Mouse (Mus musculus) heart, postnatal 14 days (tissue): ENCODE measurements around the gene Snx3. TPM values are rescaled to one million over a fixed set of nuclear protein-coding genes. Genes with fewer than 3 reads are reported as not detected.

Experiments used
- DNase-seq, 2 experiments: peaks; one replicate each; pipeline ENCODE4 v3.0.0; 2021 to 2022
- intact Hi-C: fragments of 180-260 bp; cut with DNase I; formaldehyde crosslinking; loops from one replicate; pipeline ENCODE4 v1.15.1; 2025
- long read RNA-seq, 2 experiments: library from polyadenylated mRNA; stranded (forward); transcript quantifications; one replicate each; pipeline ENCODE4 v2.0.0; 2021
- total RNA-seq, 2 experiments: library from RNA; stranded (reverse); gene quantifications; 2 replicates each; pipeline ENCODE4 v1.2.3; 2021

Gene Snx3
- 100 to 1,000 TPM; 169 to 184 TPM for total RNA-seq
- long read RNA-seq, experiment 1, transcript Snx3-201 (4 exons, 1,401 nt), result major isoform, 363 of 370 reads
- long read RNA-seq, experiment 1, partial matches to known transcripts, result 2 of 370 reads
- long read RNA-seq, experiment 1, other reads (novel, unspliced or antisense), result 4 of 370 reads
- long read RNA-seq, experiment 2, transcript Snx3-201 (4 exons, 1,401 nt), result major isoform, 259 of 270 reads
- long read RNA-seq, experiment 2, partial matches to known transcripts, result 5 of 270 reads
- long read RNA-seq, experiment 2, other reads (novel, unspliced or antisense), result 4 of 270 reads

DNA sequence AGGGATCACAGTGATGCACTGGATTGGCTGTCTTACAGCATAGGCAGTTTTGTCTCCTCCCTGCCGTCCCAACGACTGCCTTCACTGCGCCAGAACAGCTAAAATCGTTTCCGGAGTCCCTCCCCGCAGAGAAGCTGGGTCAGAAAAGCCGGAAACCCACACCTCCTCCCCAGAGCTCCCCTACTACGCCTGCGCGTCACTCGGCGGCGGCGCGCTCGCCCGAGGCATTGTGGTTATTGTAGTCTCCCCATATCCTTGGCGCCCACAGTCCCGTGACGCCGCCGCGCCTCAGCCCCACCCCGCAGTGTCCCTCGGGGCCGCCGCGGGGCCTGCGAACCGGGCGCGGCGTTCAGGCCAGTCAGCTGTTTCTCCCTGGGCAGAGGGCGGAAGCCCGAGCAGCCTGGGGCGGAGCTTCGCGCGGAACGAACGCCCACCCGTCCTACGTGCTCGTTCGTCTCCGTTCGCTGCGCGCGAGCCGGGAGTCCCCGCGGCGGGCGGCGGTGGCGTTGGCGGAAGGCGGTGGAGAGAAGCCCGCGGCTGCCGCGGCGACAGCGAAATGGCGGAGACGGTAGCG is at the start of gene Snx3:
Gene Snx3 (plus strand): TSS at position 256 of the 574 bp plus-strand sequence.
- intact Hi-C loops, result loop anchor here (2.0 to 5.0 kb wide), 2 partner anchors 23 to 45 kb away; partner anchors contain the start of gene Afg1l
- DNase-seq, result peak; percentile 97 to 98

GRCm38 (mm10) chr10:42454266-42454665 is 47.6 kb upstream of the Snx3 start:
- DNase-seq, result no peak
- intact Hi-C loops, result no loop called here

DNA sequence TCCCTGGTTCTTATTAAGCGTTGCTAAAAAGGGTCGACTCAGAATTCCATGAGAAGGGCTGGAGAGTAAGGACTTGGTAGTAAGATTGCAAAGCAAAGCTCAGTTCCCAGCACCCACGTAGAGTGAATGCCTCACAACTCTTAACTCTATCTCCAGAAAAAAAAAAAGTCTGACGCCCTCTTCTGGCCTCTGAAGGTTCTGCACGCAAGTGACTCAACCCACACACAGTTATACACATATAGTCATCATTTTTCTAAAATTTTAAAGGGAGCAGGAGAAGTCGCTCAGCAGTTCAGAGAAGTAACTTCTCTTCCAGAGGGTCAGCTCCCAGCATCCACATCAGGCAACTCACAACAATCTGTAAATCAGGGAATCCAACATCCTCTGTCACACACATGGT is 47.1 kb upstream of the Snx3 start:
- intact Hi-C loops, result loop anchor here (5.0 kb wide), 1 partner anchor 48 kb away; the partner anchor contains the start of gene Snx3
- no peak for DNase-seq

DNA sequence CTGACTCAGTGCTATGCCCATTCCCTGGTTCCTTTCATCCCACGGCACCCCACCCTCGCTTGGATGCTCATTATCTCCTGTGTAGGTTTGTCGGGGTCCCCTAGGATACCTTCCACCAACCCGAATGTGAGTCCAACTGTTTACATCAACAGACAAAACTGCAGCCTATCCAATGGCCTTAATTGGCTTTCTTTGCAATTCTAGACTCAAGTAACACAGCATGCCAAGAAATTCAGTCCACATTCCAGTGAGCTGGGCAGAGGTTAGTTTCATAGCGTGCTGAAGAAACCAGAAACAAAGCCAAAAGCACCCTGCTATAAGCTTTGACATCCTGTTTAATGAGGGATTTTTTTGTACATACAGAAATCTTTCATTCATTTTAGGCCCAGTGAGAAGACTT is 45.8 kb upstream of the Snx3 start:
- no peak for DNase-seq
- intact Hi-C loops, result loop anchor here (5.0 kb wide), 1 partner anchor 46 kb away; the partner anchor contains the start of gene Snx3

DNA sequence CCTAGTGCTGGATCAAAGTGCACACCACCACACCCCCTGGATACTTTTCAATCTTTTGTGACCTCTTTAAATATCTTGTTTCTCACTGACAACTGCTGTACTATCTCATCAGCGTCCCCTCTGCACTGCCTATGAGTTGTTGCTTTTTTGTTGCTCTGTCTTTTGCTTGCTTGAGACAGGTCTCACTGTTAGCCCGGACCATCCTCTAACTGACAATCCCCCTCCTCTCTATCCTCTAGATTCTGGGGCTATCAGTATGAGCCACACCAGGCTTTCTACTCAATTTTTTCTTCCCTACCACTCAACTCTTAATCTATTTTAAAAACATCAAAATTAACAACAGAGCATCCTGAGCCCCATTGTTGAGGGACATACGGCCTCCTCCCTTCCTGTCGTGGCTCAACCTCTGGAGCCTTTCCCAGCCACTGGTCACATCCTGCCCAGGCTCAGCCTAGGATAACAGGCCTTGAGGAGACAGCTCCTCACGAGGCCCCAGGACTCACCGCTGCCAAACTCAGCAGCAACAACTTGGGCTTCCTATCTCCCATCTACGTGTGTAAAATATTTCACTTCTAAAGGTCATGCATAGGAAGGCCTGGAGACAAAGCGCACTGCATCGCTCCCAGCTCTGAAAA is 44.2 kb upstream of the Snx3 start:
- DNase-seq, result peak; percentile 76 to 77
- intact Hi-C loops, result loop anchor here (5.0 kb wide), 1 partner anchor 45 kb away; the partner anchor contains the start of gene Snx3

- peak; percentile 29 for DNase-seq
- intact Hi-C loops, result no loop called here
Measured at GRCm38 (mm10) chr10:42464224-42464623, 37.6 kb upstream of the Snx3 start.

- intact Hi-C loops, result no loop called here
- DNase-seq, result no peak
Measured at GRCm38 (mm10) chr10:42464805-42465204, 37.0 kb upstream of the Snx3 start.

DNA sequence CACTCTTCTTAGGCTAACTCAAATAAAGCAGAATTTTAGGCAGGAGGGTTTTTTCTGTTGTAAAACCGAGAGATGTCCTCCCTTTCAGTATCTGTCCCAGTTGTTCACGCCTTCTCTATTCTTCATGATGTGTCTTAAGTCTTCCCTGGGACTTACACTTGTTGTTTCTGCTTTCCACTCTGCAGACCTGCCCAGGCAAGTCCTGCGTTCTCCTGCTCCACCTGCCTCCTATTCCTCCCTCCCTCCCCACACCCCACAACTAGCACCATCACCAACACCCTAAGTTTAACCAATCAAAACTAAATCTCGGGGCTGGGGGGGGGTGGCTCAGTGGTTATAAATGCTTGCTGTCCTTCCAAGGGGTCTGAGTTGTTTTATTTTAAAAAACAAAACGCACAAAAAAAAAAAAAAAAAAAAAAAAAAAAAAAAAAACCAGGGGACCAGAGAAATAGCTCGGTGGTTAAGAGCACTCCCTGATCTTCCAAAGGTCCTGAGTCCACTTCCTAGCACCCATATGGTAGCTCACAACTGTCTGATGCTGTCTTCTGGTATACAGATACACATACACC is 26.8 kb upstream of the Snx3 start:
- DNase-seq, result no peak
- intact Hi-C loops, result no loop called here

DNA sequence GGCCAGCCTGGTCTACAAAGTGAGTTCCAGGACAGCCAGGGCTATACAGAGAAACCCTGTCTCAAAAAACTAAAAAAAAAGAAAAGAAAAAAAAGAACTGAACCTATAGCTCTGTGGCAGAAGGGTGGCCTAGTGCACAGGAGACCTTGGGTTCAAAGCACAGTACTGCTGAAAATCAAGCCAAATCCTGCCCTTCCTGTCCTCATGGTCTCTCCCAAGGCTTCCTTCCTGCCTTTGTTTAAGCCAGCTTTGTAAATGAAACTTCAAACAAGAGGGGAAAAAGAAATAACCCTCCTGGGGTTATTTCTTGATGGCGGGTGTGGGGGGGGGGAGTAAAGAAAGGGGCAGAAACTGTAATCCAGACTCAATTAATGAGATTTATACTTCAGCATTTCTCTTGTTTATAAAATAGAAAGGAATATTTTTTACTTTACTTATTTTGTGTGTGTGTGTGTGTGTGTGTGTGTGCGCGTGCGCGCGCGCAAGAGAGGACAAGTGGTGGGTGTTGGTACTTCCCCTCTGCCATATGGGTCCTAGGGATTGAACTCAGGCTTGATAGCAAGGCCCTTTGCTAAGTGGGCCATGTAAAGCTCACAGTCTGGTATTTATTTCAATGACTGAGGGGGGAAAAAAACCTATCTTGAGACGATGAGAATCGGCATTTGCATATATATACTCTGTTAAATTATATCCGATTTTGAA is 24.9 kb upstream of the Snx3 start:
- DNase-seq, result peak in 1 of 2 experiments; percentile 15
- intact Hi-C loops, result loop anchor here (2.0 kb wide), 1 partner anchor 16 kb away; no protein-coding TSS in a partner anchor

DNA sequence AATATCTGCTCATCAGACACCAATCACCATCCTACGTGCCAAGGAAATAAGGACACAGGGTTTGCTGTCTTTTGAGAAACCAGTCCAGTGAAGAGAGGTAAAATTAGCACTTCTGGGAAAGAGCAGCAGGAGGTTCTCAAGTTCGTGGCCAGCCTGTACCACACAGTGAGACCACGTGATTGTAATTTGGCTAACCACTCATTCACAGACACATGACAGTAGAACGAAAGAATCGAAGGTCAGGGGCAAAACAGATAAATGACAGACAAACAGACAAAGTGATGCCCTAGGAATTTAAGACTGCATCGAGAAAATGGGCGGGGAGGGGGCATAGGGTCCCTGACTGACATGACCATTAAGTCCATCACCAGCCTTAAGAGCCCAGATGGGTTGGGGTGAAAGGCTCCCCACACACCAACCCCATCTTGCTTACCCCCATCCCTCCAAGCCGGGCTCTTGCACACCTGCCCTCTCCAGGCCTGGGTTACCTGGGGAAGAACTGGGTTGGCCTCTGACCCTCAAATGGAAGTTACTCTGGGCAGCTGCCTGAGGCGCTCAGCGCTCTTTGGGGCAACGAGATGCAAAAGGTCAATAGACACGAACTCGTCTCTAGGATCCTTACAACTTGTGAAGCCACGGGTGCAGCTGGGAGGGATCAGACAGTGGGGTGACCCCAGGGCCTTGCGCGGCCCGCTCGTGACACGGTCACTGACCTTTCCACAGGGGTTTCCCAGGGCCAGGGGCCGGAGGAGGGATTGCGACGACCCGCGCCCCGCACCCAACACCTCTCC is 24.1 kb upstream of the Snx3 start:
- intact Hi-C loops, result loop anchor here (2.0 kb wide), 2 partner anchors 17 to 25 kb away; partner anchors contain the start of gene Snx3

GRCm38 (mm10) chr10:42478341-42478720 is 23.5 kb upstream of the Snx3 start, which contains the start of gene Afg1l:
TSS of gene Afg1l (minus strand) at chr10:42478565.
- DNase-seq, result peak; percentile 95 to 98
- intact Hi-C loops, result loop anchor here (2.0 kb wide), 1 partner anchor 24 kb away; the partner anchor contains the start of gene Snx3

More for the DNA sequence above, 24.1 kb upstream of the Snx3 start:
- DNase-seq, result no peak

DNA sequence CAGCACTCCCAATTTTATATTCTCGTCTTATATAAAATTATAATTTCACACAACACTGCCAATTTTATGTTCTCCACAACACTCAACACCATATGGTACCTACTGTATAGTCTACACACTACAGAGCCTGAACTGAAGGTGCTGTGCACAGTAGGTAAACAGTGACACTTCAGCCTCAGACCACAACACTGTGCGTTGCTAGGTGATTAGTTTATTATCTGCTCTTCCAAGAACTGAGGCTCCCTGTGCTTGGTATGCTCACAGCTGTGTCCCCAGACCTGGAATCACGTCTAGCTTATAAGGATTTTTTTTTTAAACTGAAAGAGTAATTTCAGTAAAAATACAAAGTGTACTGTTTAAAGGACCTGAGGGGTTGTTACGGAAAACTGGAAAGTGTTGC is 21.1 kb upstream of the Snx3 start:
- intact Hi-C loops, result no loop called here
- no peak for DNase-seq

DNA sequence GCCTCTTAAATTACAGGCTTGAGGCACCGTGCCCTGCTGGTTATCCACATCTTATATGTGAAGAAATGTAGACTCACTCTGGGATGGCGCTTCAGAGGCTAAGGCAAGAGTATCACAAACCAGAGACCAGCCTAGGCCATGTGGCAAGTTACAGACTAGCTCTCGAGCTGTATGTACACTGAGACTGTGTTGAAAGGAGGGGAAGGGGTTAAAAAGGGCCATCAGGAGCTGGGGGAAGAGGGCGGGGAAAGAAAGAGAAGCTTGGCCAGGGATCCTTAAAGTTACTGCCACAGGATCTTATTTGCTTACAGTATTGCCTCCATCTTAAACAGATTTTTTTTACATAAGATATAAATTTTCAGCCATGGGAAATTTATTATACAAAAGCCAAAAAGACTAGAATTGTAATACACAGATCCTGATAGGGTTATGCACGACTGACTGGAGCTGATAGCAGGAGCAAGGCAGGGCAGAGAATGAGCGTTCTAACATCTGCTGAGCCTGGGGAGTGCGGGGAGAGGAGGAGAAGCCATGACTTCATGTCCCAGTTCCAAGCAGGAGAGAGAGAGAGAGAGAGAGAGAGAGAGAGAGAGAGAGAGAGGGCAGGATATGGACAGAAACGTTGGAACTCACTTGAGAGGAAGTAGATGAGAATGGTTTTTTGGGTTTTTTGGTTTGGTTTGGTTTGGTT is 13.1 kb upstream of the Snx3 start:
- no peak for DNase-seq
- intact Hi-C loops, result no loop called here

GRCm38 (mm10) chr10:42491158-42491557 is 10.7 kb upstream of the Snx3 start:
- no peak for DNase-seq
- intact Hi-C loops, result no loop called here

GRCm38 (mm10) chr10:42492027-42492771 is 9.6 kb upstream of the Snx3 start:
- no peak for DNase-seq
- intact Hi-C loops, result no loop called here

DNA sequence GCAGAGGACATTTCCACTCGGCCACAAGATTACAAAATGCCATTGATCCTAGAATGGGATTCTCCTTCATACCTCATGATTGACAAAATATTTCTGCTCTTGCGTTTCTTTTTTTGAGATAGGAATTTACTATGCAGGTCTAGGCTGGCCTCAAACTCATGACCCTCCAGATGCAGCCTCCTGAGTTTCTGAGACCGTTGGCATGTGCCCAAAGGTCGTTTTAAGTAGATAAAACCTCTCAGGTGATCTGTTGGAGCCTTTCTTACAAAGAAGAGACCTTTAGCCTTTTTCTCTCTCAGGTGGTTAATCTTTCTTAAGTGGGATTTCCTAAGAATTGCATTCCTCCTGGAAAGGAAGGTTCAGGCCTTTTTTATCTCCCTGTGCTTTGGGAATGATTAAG is 8.8 kb upstream of the Snx3 start:
- DNase-seq, result no peak
- intact Hi-C loops, result no loop called here

DNA sequence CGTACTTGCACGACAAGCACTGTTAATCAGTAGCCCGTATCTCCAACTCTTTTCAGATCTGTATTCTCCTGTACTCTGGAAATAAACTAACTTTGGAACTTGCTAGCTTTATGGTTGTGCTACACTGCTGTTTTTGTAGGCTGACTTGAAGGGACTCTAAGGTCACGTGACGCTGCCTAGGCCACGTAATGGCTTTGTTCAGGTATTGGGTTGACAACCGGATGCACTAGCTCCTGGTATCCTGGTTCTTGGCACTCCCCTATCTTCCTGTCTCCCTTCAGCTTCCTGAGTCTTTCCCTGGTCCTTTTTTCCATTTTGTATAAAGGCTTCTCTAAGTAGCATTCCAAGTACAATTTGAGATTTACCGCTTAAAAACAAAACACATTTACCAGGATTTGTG is 1.2 kb upstream of the Snx3 start:
- intact Hi-C loops, result loop anchor here (5.0 kb wide), 1 partner anchor 43 kb away; no protein-coding TSS in a partner anchor
- DNase-seq, result no peak

DNA sequence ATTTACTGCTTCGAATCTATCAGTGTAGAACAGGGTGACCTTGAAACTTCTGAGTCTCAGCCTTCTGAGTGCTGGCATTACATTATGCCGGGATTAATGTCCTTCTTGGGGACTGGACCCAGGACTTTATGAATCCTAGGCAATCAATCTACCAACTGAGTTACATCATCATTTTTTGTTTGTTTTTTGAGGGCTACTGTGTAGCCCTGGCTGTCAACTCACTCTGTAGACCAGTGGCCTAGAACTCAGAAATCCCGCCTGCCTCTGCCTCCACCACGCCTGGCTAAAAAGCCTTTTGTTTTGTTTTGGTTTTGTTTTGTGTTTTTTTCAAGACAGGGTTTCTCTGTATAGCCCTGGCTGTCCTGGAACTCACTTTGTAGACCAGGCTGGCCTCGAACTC is 669 bp upstream of the Snx3 start:
- DNase-seq, result no peak
- intact Hi-C loops, result loop anchor here (5.0 kb wide), 1 partner anchor 44 kb away; no protein-coding TSS in a partner anchor
